Mouse (Mus musculus) liver, embryonic 14.5 days (tissue): ENCODE measurements around the gene Cdh8. TPM values are rescaled to one million over a fixed set of nuclear protein-coding genes. Genes with fewer than 3 reads are reported as not detected.

Experiments used
- ATAC-seq: fragments of 200-750 bp; cut with Nextera tagmentation; 2 replicates; pipeline ENCODE4 v1.8.0; 2017; ENCODE audit warnings: moderate number of reproducible peaks, mild to moderate bottlenecking, moderate library complexity; ENCODE audit not compliant: insufficient read depth
- DNase-seq, 3 experiments: peaks; one replicate each; pipeline ENCODE4 v3.0.0-alpha.2; 2012 to 2013; ENCODE audit warnings: low read depth in 3 of 3, low spot score in 3 of 3
- H3K27ac ChIP-seq: fragments of 300-500 bp; sonication (generic); 2 replicates; pipeline ENCODE4 v1.5.1; 2014; ENCODE audit warnings: moderate library complexity, mild to moderate bottlenecking, control low read depth, inconsistent platforms
- H3K27me3 ChIP-seq: fragments of 300-500 bp; sonication (generic); 2 replicates; pipeline ENCODE4 v1.6.1; 2014; ENCODE audit warnings: mild to moderate bottlenecking, low read length, moderate library complexity; ENCODE audit not compliant: control insufficient read depth, insufficient read depth
- H3K36me3 ChIP-seq: fragments of 300-500 bp; sonication (generic); replicated peaks from 2 replicates; pipeline ENCODE4 v1.6.1; 2014; ENCODE audit warnings: low read depth; ENCODE audit not compliant: control insufficient read depth, insufficient read depth
- H3K4me1 ChIP-seq, 2 experiments: fragments of 200-500 bp in 1 of 2; fragments of 300-500 bp in 1 of 2; sonication (generic) in 1 of 2; replicated peaks; 2 replicates each; pipeline ENCODE4 v1.6.1; 2012 to 2014; ENCODE audit warnings: antibody characterized with exemption in 1 of 2, inconsistent platforms in 1 of 2, low read length in 1 of 2; ENCODE audit not compliant: control insufficient read depth in 2 of 2, insufficient read depth in 2 of 2
- H3K4me2 ChIP-seq: fragments of 300-500 bp; sonication (generic); 2 replicates; pipeline ENCODE4 v1.6.1; 2014; ENCODE audit warnings: low read depth, mild to moderate bottlenecking, control low read depth, moderate library complexity
- H3K4me3 ChIP-seq, 2 experiments: fragments of 200-500 bp in 1 of 2; fragments of 300-500 bp in 1 of 2; sonication (generic) in 1 of 2; 2 replicates each; pipeline ENCODE4 v1.5.1; 2012 to 2014; ENCODE audit warnings: low read depth in 2 of 2, low read length in 2 of 2, mild to moderate bottlenecking in 2 of 2, control low read depth in 1 of 2, inconsistent platforms in 1 of 2, moderate library complexity in 1 of 2; ENCODE audit not compliant: insufficient read depth in 1 of 2
- H3K9ac ChIP-seq: fragments of 300-500 bp; sonication (generic); replicated peaks from 2 replicates; pipeline ENCODE4 v1.6.1; 2014; ENCODE audit warnings: mild to moderate bottlenecking, control low read depth, moderate library complexity
- H3K9me3 ChIP-seq: fragments of 300-500 bp; sonication (generic); 2 replicates; pipeline ENCODE4 v1.6.1; 2016; ENCODE audit warnings: low read length, mixed read lengths; ENCODE audit not compliant: control insufficient read depth
- CTCF ChIP-seq: IDR thresholded peaks from 2 replicates; pipeline ENCODE4 v1.5.1; 2016; ENCODE audit warnings: antibody characterized with exemption, low read depth, control low read depth
- EP300 ChIP-seq: IDR thresholded peaks from 2 replicates; pipeline ENCODE4 v1.6.1; 2016; ENCODE audit warnings: antibody characterized with exemption, low read depth
- WGBS: fragments of 180-500 bp; shearing (Covaris S2); extraction: QIAGEN DNeasy Blood & Tissue Kit; methylation state at CpG from one replicate; pipeline ENCODE4 v1.1.7; 2014; ENCODE audit not compliant: insufficient replicate concordance; 5-methylcytosine and 5-hydroxymethylcytosine counted together
- polyA plus RNA-seq, 2 experiments: library from polyadenylated mRNA; depleted of rRNA in 1 of 2; stranded (reverse) in 1 of 2; unstranded in 1 of 2; fragments of >200 nt; fragmentation: Nextera tagmentation in 1 of 2; extraction: Ambion mirVana in 1 of 2; gene quantifications; 2 replicates each; pipeline versions ENCODE4 v1.2.1 to v1.2.3; 2012 to 2014

Cdh8 gene
- polyA plus RNA-seq, 2 experiments: 0.01 TPM; not detected in 1

DNA sequence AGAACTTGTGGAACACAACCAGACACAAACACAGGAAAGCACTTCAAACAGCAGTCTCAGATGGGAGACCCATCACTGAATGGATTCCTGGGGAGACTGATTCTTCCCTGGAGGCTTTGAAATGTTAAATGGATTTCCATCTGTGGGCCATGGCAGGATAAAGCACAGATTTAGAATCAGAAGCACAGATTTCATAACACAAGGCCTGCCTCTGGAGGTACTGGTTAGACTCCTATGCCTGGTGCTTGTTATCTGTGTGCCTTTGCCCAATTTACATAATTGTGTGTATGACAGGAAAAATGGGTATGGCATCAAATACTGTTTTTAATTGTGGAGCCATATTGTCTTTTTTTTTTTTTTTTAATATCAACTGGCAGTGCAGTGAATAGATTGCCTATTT, 66.8 kb downstream of the Cdh8 start:
- H3K27ac ChIP-seq: no peak overlapping the region
- H3K9me3 ChIP-seq: no peaks in the 10 kb centered on the region
- H3K4me1 ChIP-seq: no peaks in the 10 kb centered on the region
- H3K4me2 ChIP-seq: no peak overlapping the region
- H3K27me3 ChIP-seq: no peaks in the 10 kb centered on the region
- TF ChIP-seq EP300 (no peak), CTCF (no peak)
- DNase-seq: no peak
- no peak overlapping the region for H3K9ac ChIP-seq
- H3K36me3 ChIP-seq: no peaks in the 10 kb centered on the region
- H3K4me3 ChIP-seq: no peak overlapping the region
- ATAC-seq: no peak

DNA sequence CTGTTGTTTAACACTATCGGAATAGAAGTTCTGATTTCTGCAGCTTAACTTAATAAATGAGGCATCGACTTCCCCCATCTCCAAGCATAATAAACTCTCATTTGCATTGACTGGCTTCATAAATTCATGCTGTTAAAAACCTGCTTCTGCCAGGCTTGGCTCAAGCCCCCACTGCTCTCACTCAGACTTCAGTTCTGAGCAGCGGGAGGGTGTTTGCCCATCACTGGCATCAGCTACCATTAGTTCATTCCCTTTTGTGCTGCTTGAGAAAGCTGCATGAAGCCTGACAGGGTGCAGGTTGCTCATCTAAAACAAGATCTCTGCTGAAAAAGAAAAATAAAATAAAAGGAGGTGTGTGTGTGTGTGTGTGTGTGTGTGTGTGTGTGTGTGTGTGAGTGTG, 67.7 kb downstream of the Cdh8 start:
- WGBS: 59% methylated on average over 3 of the region's 3 CpGs

DNA sequence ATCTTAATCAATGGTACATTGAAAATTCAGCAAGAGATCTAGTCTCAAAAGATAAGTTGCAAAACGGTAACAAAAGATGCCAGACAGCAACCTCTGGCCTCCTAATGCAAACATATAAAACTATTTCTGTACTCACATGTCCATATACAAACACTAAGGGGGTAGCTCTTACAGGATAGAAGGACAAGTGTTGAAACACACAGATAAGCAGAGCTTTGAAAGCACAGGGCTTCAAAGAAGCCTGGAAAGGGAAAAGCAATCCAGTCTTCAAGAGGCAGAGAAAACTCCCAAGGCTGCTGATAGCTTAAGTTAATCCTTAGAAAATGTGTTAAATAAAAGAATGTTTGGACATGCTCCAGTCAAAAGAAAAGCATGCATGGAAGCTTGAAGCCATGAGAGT, 77.0 kb downstream of the Cdh8 start:
- Histone ChIP-seq H3K27me3 (no peaks in the 10 kb centered on the region), H3K4me1 (no peaks in the 10 kb centered on the region), H3K36me3 (no peaks in the 10 kb centered on the region), H3K27ac (no peak overlapping the region), H3K9ac (no peak overlapping the region), H3K4me3 (no peak overlapping the region), H3K4me2 (no peak overlapping the region), H3K9me3 (no peaks in the 10 kb centered on the region)
- 41% methylated on average over 1 of the region's 1 CpGs for WGBS
- DNase-seq (no peak), ATAC-seq (no peak)
- TF ChIP-seq EP300: no peak
- TF ChIP-seq CTCF: no peak

More for the DNA sequence above, 67.7 kb downstream of the Cdh8 start:
- no peaks in the 10 kb centered on the region for H3K4me1 ChIP-seq
- ATAC-seq (no peak), DNase-seq (no peak)
- H3K4me3 ChIP-seq: no peak overlapping the region
- no peaks in the 10 kb centered on the region for H3K9me3 ChIP-seq
- no peaks in the 10 kb centered on the region for H3K27me3 ChIP-seq
- no peak for TF ChIP-seq EP300
- no peak for TF ChIP-seq CTCF
- no peaks in the 10 kb centered on the region for H3K36me3 ChIP-seq
- H3K27ac ChIP-seq: no peak overlapping the region
- no peak overlapping the region for H3K9ac ChIP-seq
- H3K4me2 ChIP-seq: no peak overlapping the region

DNA sequence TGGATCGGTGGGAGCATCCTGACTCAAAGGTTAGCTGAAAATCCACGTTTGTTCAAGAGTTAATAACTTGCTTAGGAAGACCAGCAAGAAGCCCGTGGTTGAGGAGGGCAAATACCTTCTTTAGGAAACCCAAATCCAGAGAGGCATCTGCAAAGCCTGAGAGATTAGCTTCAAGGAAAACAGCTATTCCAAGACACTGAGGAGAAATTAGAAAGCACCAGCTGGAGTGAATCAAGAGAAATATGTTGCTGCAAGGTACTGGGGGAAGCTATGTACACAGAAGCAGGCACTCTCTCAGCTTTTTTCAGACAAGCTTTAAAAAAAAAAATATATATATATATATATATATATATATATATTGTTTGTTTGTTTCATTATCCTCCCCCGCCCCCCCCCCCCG, 88.7 kb downstream of the Cdh8 start:
- H3K4me3 ChIP-seq: no peak overlapping the region
- no peaks in the 10 kb centered on the region for H3K9me3 ChIP-seq
- no peaks in the 10 kb centered on the region for H3K36me3 ChIP-seq
- ATAC-seq (no peak), DNase-seq (no peak)
- no peaks in the 10 kb centered on the region for H3K27me3 ChIP-seq
- TF ChIP-seq CTCF (no peak), EP300 (no peak)
- H3K4me1 ChIP-seq: no peaks in the 10 kb centered on the region
- H3K9ac ChIP-seq: no peak overlapping the region
- no peak overlapping the region for H3K4me2 ChIP-seq
- no peak overlapping the region for H3K27ac ChIP-seq
- WGBS: 50% methylated on average over 5 of the region's 5 CpGs

DNA sequence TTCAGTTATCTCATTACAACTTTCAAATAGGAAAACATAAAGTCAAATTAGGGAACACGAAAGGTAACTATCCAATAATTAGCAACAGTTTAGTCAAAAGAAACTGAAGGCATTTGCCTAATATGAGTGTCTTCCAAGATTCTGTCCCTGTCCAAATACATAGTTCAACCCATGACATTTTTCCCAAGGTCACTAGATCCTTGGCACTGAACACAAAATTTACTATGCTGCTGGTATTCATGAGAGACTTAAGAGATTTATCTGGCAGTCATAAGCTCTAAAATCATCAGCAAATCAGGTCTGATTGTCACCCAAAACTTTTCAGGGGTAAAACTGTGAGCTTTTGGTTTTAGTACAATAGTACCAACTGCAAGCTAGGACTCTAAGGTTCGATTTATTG, 101.7 kb downstream of the Cdh8 start:
- DNase-seq (no peak), ATAC-seq (no peak)
- H3K27me3 ChIP-seq: no peaks in the 10 kb centered on the region
- WGBS: 56% methylated on average over 2 of the region's 2 CpGs
- H3K9ac ChIP-seq: no peak overlapping the region
- no peak overlapping the region for H3K4me2 ChIP-seq
- no peak overlapping the region for H3K4me3 ChIP-seq
- H3K4me1 ChIP-seq: no peaks in the 10 kb centered on the region
- no peak overlapping the region for H3K27ac ChIP-seq
- TF ChIP-seq EP300 (no peak), CTCF (no peak)
- no peaks in the 10 kb centered on the region for H3K36me3 ChIP-seq
- H3K9me3 ChIP-seq: no peaks in the 10 kb centered on the region

DNA sequence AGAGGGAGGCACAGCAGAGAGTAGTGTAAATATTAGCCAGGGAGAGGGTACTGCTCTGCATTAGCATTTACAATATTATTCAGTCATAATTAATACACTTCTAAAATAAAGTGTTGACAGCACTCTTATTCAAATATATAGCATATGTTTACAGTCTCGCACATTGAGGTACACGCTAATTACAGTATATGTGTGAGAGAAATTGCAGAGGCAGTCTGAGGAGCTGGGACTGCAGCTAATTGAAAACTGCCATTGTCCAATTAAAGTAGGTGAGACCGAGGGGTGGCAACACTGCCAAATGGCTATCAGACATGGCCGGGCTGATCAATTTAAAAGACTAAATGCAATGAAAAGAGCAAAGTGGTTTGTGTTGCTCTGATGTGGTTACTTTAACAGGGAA, 112.1 kb downstream of the Cdh8 start:
- no peak for ATAC-seq
- no peak overlapping the region for H3K4me2 ChIP-seq

More for the DNA sequence above, 112.1 kb downstream of the Cdh8 start:
- WGBS: 70% methylated on average over 4 of the region's 4 CpGs
- no peaks in the 10 kb centered on the region for H3K36me3 ChIP-seq
- no peak for DNase-seq
- H3K4me3 ChIP-seq: no peak overlapping the region
- H3K4me1 ChIP-seq: no peaks in the 10 kb centered on the region
- TF ChIP-seq EP300 (no peak), CTCF (no peak)
- no peaks in the 10 kb centered on the region for H3K9me3 ChIP-seq
- H3K27me3 ChIP-seq: no peaks in the 10 kb centered on the region
- H3K27ac ChIP-seq: no peak overlapping the region
- no peak overlapping the region for H3K9ac ChIP-seq
